ENCODE assay signal across 8 mouse cellular contexts in genomic region chr6:117862465-117862864, GRCm38 (mm10). TPM values are rescaled to one million over a fixed set of nuclear protein-coding genes. Genes with fewer than 3 reads are reported as not detected.
A peak's percentile ranks its signal among the peaks of the same experiment; 100 is the strongest.
DNase-seq lines count a peak whose midpoint lies in the region; ATAC-seq and TF ChIP-seq lines count a peak whose summit lies in the region.

No protein-coding gene starts in this region.

- H3K9ac ChIP-seq in embryonic facial prominence, embryonic 11.5 days (replicated peaks; ENCODE audit: low read length), result no peak overlapping the region
- H3K9ac ChIP-seq in hindbrain, embryonic 16.5 days (ENCODE audit: low read depth, low read length), result no peak overlapping the region
- H3K9ac ChIP-seq in midbrain, embryonic 12.5 days (replicated peaks), result no peak overlapping the region

- no peaks in the 10 kb centered on the region for H3K9me3 ChIP-seq in heart, embryonic 10.5 days
- H3K9me3 ChIP-seq in embryonic facial prominence, embryonic 11.5 days (replicated peaks; ENCODE audit: control insufficient read depth, low read length), result no peaks in the 10 kb centered on the region
- H3K9me3 ChIP-seq in hindbrain, embryonic 16.5 days (ENCODE audit: control insufficient read depth, low read length), result no peaks in the 10 kb centered on the region
- H3K9me3 ChIP-seq in midbrain, embryonic 12.5 days, result no peaks in the 10 kb centered on the region

- DNase-seq in heart, embryonic 10.5 days (ENCODE audit: low spot score), result no peak
- no peak for DNase-seq in heart, postnatal 25 days (ENCODE audit: low spot score)
- no peak for DNase-seq in embryonic facial prominence, embryonic 11.5 days (ENCODE audit: low spot score)
- no peak for DNase-seq in testis, postnatal 14 days (ENCODE audit: low spot score)
- DNase-seq in cerebellum, adult 2 months, result no peak

- H3K4me1 ChIP-seq in heart, embryonic 10.5 days, result peaks cover 6% of the 10 kb centered on the region; the same call in 1 of the 2 replicates
- no peaks in the 10 kb centered on the region for H3K4me1 ChIP-seq in embryonic facial prominence, embryonic 11.5 days (ENCODE audit: control insufficient read depth, insufficient read depth, low read length)
- H3K4me1 ChIP-seq in hindbrain, embryonic 16.5 days (ENCODE audit: control insufficient read depth, insufficient read depth, low read depth, low read length), result no peaks in the 10 kb centered on the region; the same call in 1 of the 2 replicates
- H3K4me1 ChIP-seq in midbrain, embryonic 12.5 days, result peaks cover 6% of the 10 kb centered on the region; the same call in 1 of the 2 replicates
- peaks cover 3% of the 10 kb centered on the region; the same call in 1 of the 2 replicates for H3K4me1 ChIP-seq in cerebellum, adult 2 months (ENCODE audit: control insufficient read depth, insufficient read depth, low read length)

- TF ChIP-seq CTCF in cerebellum, adult 2 months (IDR thresholded peaks at IDR 0.05; ENCODE audit: borderline replicate concordance, insufficient read depth, low read depth, low read length), result no peak

- no peak for TF ChIP-seq POLR2A in cerebellum, adult 2 months (IDR thresholded peaks at IDR 0.05; ENCODE audit: borderline replicate concordance, insufficient read depth, low read length)

- no peaks in the 10 kb centered on the region for H3K36me3 ChIP-seq in heart, embryonic 10.5 days
- no peaks in the 10 kb centered on the region for H3K36me3 ChIP-seq in embryonic facial prominence, embryonic 11.5 days (replicated peaks; ENCODE audit: control insufficient read depth, insufficient read depth, low read depth, low read length)
- no peaks in the 10 kb centered on the region for H3K36me3 ChIP-seq in hindbrain, embryonic 16.5 days (ENCODE audit: control insufficient read depth, insufficient read depth, low read length)
- no peaks in the 10 kb centered on the region for H3K36me3 ChIP-seq in midbrain, embryonic 12.5 days

- no peak for ATAC-seq in embryonic facial prominence, embryonic 11.5 days (replicated peaks; ENCODE audit: insufficient number of reproducible peaks, low FRiP score, low TSS enrichment, low read depth)
- ATAC-seq in hindbrain, embryonic 16.5 days, result 0 out of 2 replicates have a peak, but pooled peaks have one; percentile 1
- ATAC-seq in midbrain, embryonic 12.5 days (ENCODE audit: low FRiP score, low read depth), result peak; percentile 13; the same call in 1 of the 2 replicates
- ATAC-seq in frontal cortex, adult (ENCODE audit: low TSS enrichment), result no peak

- H3K4me3 ChIP-seq in heart, embryonic 10.5 days, result peak overlapping the region; percentile 83
- H3K4me3 ChIP-seq in embryonic facial prominence, embryonic 11.5 days (ENCODE audit: low read depth, low read length), result peak overlapping the region; percentile 73
- peak overlapping the region; percentile 87 for H3K4me3 ChIP-seq in hindbrain, embryonic 16.5 days (ENCODE audit: low read length)
- H3K4me3 ChIP-seq in midbrain, embryonic 12.5 days, result peak overlapping the region; percentile 82; the same call in 1 of the 2 replicates
- no peak overlapping the region for H3K4me3 ChIP-seq in cerebellum, adult 2 months (replicated peaks; ENCODE audit: insufficient read depth, low read depth, low read length)

- H3K4me2 ChIP-seq in embryonic facial prominence, embryonic 11.5 days (ENCODE audit: low read depth, low read length), result peak overlapping the region; percentile 87
- peak overlapping the region; percentile 87 for H3K4me2 ChIP-seq in hindbrain, embryonic 16.5 days (ENCODE audit: low read length)
- peak overlapping the region; percentile 87 for H3K4me2 ChIP-seq in midbrain, embryonic 12.5 days (replicated peaks)

- intact Hi-C loops in heart, postnatal 25 days (cut with DNase I), result no loop called here

- WGBS in heart, embryonic 10.5 days, result 64% methylated on average over 8 of the region's 8 CpGs
- 75% methylated on average over 8 of the region's 8 CpGs for WGBS in embryonic facial prominence, embryonic 11.5 days
- WGBS in hindbrain, embryonic 16.5 days, result 73% methylated on average over 8 of the region's 8 CpGs
- WGBS in midbrain, embryonic 12.5 days, result 78% methylated on average over 8 of the region's 8 CpGs
- WGBS in cerebellum, adult 2 months, result 79% methylated on average over 8 of the region's 8 CpGs

- peak overlapping the region; percentile 88 for H3K27ac ChIP-seq in heart, embryonic 10.5 days
- no peak overlapping the region for H3K27ac ChIP-seq in embryonic facial prominence, embryonic 11.5 days (replicated peaks; ENCODE audit: low read depth, low read length)
- no peak overlapping the region for H3K27ac ChIP-seq in hindbrain, embryonic 16.5 days (ENCODE audit: low read depth, low read length)
- H3K27ac ChIP-seq in midbrain, embryonic 12.5 days (replicated peaks), result no peak overlapping the region
- H3K27ac ChIP-seq in cerebellum, adult 2 months (ENCODE audit: insufficient read depth, low read length), result no peak overlapping the region

- H3K27me3 ChIP-seq in heart, embryonic 10.5 days (ENCODE audit: insufficient read depth, poor library complexity, severe bottlenecking), result no peaks in the 10 kb centered on the region
- no peaks in the 10 kb centered on the region for H3K27me3 ChIP-seq in embryonic facial prominence, embryonic 11.5 days (ENCODE audit: control insufficient read depth, insufficient read depth, low read length)
- H3K27me3 ChIP-seq in hindbrain, embryonic 16.5 days (replicated peaks; ENCODE audit: control insufficient read depth, insufficient read depth, low read length), result no peaks in the 10 kb centered on the region
- no peaks in the 10 kb centered on the region for H3K27me3 ChIP-seq in midbrain, embryonic 12.5 days
- no peaks in the 10 kb centered on the region for H3K27me3 ChIP-seq in cerebellum, adult 2 months (ENCODE audit: control insufficient read depth, insufficient read depth, low read length)

RNA-seq across cellular contexts. Expression of gene Zfp239, which starts 0.6 kb away (rescaled TPM):
- polyA plus RNA-seq in heart, embryonic 10.5 days (2016; fragmentation: Nextera tagmentation; extraction: Ambion mirVana), result 4.2 and 6.3 TPM in 2 replicates
- total RNA-seq in heart, postnatal 25 days (2021), result under 1 TPM; 0.16 to 0.25 TPM
- 13.9 and 15.5 TPM in 2 replicates for polyA plus RNA-seq in embryonic facial prominence, embryonic 11.5 days (2014; fragmentation: Nextera tagmentation; extraction: Ambion mirVana)
- polyA plus RNA-seq in hindbrain, embryonic 16.5 days (2015; fragmentation: Nextera tagmentation; extraction: Ambion mirVana), result 17.2 and 18.3 TPM in 2 replicates
- 11.4 and 12.7 TPM in 2 replicates for polyA plus RNA-seq in midbrain, embryonic 12.5 days (2016; fragmentation: Nextera tagmentation; extraction: Ambion mirVana)
- 18.4 and 19.8 TPM in 2 replicates for polyA plus RNA-seq in cerebellum, adult 2 months (2012; rRNA removed)

RNA-seq across cellular contexts. Expression of gene Zfp637, which starts 21.5 kb away (rescaled TPM):
- polyA plus RNA-seq in heart, embryonic 10.5 days (2016; fragmentation: Nextera tagmentation; extraction: Ambion mirVana), result 58.5 and 73.6 TPM in 2 replicates
- total RNA-seq in heart, postnatal 25 days (2021), result 10 to 100 TPM; 31.3 to 32.3 TPM
- polyA plus RNA-seq in embryonic facial prominence, embryonic 11.5 days (2014; fragmentation: Nextera tagmentation; extraction: Ambion mirVana), result 162 and 163 TPM in 2 replicates
- 130 and 137 TPM in 2 replicates for polyA plus RNA-seq in hindbrain, embryonic 16.5 days (2015; fragmentation: Nextera tagmentation; extraction: Ambion mirVana)
- polyA plus RNA-seq in midbrain, embryonic 12.5 days (2016; fragmentation: Nextera tagmentation; extraction: Ambion mirVana), result 118 and 134 TPM in 2 replicates
- 75.2 and 79.2 TPM in 2 replicates for polyA plus RNA-seq in cerebellum, adult 2 months (2012; rRNA removed)

RNA-seq across cellular contexts. Expression of gene Hnrnpf, which starts 37.7 kb away (rescaled TPM):
- 660 and 767 TPM in 2 replicates for polyA plus RNA-seq in heart, embryonic 10.5 days (2016; fragmentation: Nextera tagmentation; extraction: Ambion mirVana)
- 100 to 1,000 TPM; 192 to 213 TPM for total RNA-seq in heart, postnatal 25 days (2021)
- polyA plus RNA-seq in embryonic facial prominence, embryonic 11.5 days (2014; fragmentation: Nextera tagmentation; extraction: Ambion mirVana), result 865 and 885 TPM in 2 replicates
- polyA plus RNA-seq in hindbrain, embryonic 16.5 days (2015; fragmentation: Nextera tagmentation; extraction: Ambion mirVana), result 250 and 271 TPM in 2 replicates
- polyA plus RNA-seq in midbrain, embryonic 12.5 days (2016; fragmentation: Nextera tagmentation; extraction: Ambion mirVana), result 518 and 521 TPM in 2 replicates
- 119 and 129 TPM in 2 replicates for polyA plus RNA-seq in cerebellum, adult 2 months (2012; rRNA removed)

Comparison
In these comparisons a context has a peak if more than half of its experiments do, and no peak if none do; other contexts are left out.
1. ATAC-seq: peak in hindbrain, embryonic 16.5 days (single experiment) and midbrain, embryonic 12.5 days (single experiment); none in embryonic facial prominence, embryonic 11.5 days (single experiment) and frontal cortex, adult (single experiment).
2. Peak in every context shown above with its lines, with median percentiles within 50 percentile points of each other: H3K4me2 ChIP-seq.